Mouse (Mus musculus) spleen, postnatal 36 days (tissue): Measurements from ENCODE around the gene Dppa2.

Source experiments
- DNase-seq, 2 experiments: peaks; one replicate each; pipeline ENCODE4 v3.0.0; 2022; ENCODE audit warnings: low spot score in 2 of 2, mixed read lengths in 1 of 2

The Dppa2 gene

GRCm38 (mm10) chr16:48344193-48344592 lies 40.5 kb downstream of the Dppa2 start:
- no peak for DNase-seq

- DNase-seq, result no peak
Measured at GRCm38 (mm10) chr16:48347246-48347645, 43.5 kb downstream of the Dppa2 start.

DNA sequence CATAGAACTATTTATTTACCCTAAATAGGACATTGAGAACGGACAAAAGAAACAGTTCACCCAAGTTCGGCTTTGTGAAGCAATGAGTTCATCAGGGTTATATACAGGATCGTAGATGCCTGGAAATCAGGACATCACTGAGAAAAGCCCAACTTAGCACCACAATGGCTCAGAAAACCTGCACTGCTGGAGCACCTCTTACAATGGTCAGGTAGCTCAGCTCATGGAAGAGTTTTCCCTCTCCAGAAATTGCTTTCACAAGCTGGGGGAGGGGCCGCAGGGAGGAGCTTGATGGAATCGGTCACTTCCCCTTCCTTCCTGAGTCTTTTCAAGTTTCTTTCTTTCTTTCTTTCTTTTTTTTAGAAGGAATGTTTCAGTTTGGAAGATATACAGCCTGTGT lies 52.0 kb downstream of the Dppa2 start:
- no peak for DNase-seq

- DNase-seq, result no peak
Measured at GRCm38 (mm10) chr16:48356417-48356816, 52.7 kb downstream of the Dppa2 start.

GRCm38 (mm10) chr16:48360887-48361286 lies 57.2 kb downstream of the Dppa2 start:
- DNase-seq, result no peak

DNA sequence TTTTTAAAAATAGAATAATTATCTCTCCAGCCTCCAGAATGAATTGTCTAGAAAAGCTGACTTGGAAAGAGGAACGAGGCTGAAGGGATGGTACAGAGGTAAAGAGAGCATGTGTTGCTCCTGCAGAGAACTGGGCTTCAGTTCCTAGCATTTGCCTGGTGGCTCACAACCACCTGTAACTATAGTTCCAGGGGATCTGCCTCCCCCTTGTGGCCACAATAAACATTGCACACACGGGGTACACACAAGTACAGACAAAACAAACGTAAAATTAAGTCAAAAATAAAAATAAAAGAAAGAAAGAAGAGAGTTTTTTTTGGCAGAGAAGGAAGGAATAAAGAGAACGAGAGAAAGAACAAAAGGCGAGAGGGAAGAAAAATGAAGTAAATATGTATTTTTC lies 63.1 kb downstream of the Dppa2 start:
- DNase-seq, result no peak

- no peak for DNase-seq
Measured at GRCm38 (mm10) chr16:48368096-48368495, 64.4 kb downstream of the Dppa2 start.
